Mouse (Mus musculus) frontal cortex, postnatal 14 days (tissue): ENCODE data around the gene Bax.
A peak's percentile ranks its signal among the peaks of the same experiment; 100 is the strongest.
"Not testable (repeated sequence)": the region's sequence is repeated elsewhere in the genome, so short reads cannot be mapped to it uniquely, and the experiment has no call there.

Experiments
- DNase-seq, 2 experiments: peaks; one replicate each; pipeline ENCODE4 v3.0.0; 2022; ENCODE audit warnings: low spot score in 2 of 2

Bax gene

DNA sequence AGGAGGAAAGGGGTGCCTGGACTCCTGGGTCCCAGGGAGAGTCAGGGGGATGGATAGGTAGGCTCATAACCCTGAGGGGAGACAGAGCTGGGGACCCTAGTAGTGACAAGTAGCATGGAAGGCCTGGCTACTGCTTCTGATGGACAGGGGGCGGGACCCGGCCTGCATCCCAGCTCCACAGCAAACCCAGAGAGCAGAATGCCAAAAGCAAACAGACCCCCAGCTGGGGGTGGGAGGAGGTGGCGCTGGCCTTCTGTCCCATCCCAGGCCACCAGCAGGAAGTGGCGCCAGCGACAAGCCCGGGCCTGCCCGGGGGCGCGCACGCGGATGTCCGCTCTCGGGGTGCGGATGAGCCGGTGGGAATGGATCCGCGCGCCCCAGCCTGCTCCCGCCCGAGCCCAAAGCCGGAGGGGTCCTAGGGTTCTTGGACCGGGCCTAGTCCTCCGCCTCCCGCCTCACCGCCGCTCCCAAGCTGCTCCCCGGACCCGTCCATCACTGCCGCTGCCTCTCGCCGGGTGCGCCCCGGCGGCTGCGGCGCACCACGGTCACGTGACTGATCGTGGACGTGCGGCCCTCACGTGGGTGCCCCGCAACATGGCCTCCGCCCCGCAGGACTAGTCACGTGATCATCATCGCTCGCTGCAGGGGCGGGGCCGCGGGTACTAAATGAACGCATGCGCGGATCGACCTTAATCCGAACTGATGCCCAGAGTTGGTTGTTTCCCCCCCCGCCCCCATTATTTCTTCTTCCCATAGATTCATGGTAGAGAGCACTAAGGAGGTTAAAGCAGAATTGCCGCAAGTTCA lies at the start of gene Bax:
TSS of gene Bax (minus strand) at position 616 of the 807 bp plus-strand sequence.
- peak; percentile 92 to 95 for DNase-seq

DNA sequence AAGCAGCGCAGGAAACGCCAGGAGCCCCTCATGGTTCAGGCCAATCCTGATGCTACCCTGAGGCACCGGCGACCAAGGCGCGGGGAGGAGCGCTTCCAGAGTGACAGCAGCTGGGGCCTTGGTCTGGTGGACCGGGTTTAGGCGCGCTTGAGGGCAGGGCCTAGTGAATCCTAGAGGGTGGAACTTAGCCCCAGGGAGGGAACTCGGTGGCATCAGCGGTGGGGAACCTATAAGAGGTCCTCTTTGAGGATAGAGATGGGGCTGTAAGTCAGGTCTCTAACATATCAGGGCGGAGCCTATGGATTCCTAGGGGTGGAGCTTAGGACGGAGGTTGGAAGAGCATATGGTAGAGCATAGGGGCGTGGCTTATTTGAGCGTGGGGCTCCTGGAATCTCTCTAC lies 48.7 kb upstream of the Bax start:
- no peak for DNase-seq

DNA sequence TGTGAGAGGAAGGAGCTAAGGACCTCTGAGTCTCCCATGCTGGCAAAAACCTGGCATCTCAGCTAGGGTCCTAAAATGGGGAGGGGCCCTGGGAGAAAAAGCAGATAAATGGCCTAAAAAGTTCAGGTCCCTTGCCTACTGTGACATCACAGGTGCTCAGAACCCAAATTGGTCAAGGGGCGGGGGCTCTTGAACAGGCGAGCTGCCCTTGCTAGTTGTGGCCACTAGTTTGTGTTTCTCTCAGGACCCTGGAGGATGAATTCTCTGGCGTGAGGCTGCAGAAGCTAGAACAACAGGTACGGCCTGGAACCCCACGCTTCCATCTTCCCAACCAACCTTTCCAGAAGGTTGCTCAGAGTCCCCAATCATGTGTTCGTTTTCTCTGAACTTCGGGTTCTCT lies 47.7 kb upstream of the Bax start:
- no peak for DNase-seq

DNA sequence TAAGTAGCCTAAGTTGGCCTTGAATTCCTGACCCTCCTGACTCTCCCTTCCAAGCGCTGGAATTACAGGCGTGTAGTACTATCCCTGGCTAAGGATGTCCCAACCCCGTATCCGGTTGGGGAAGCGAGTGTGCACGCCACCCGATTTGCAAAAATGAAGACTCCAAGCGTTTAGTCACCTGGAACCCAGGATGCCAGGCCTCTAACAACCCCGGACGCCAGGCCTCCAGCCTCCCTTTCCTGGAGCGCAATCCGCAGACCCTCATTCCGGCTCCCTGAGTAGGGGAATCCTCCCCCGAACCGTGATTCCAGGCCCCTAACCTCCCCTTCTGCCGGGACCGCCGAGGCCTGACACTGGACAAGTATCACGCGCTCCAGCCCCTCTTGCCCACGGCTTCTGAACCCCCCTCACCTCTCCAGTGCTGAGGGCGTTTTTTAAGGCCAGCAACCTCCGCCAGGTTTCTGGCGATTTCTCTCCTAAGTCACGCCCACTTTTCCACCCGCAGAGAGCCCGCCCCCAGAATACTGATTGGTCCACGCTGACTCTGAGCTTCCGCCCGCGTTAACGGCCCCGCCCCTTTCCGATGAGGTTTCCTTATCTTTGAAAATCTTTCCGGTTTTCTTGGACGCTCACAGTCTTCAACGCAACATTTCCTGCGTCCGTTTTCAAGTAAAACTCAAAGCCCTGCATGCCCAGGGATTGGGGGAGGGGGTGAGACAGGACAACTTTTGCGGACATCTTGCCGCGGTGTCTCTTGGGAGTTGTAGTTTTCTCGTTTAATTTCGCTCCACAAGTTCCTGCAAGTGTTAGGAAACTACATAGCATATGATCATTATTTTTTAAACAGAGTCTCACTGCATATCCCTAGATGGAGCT lies 43.5 kb upstream of the Bax start, which contains the start of gene Nucb1:
TSS of gene Nucb1 (minus strand) at position 495 of the 876 bp plus-strand sequence.
- DNase-seq, result peak; percentile 83 to 86

DNA sequence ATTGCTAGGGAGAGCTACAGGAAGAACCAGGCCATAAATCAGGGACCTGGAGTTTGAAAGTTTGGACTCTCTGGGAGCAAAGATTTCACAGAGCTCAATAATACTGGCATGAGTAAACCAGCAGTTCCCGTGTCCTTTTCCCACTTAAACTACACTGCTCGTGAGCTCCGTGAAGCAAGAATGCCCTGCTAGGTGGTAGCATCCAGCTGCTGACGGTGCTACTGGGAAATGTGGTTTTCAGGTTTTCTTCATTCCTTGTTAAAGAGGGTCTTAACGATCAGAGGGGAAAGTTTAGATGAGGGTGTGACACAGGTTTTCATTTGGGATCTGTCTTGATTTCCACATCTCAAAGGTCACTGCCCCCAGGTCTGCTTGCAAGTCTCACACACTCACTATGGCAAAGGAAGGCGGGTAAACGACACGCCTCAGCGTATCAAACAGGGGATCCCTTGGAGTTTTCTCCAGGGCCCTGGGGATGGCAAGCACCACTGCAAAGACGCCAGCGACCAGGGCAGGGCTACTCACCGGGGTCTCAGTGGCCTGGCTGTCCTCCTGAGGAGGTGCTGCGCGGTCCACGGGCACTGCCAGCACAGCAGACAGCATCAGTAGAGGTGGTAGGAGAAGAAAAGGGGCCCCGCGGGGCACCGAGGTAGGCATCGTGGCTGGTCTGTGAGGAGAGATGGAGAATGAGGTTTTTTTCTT lies 42.6 kb upstream of the Bax start:
- DNase-seq, result no peak

DNA sequence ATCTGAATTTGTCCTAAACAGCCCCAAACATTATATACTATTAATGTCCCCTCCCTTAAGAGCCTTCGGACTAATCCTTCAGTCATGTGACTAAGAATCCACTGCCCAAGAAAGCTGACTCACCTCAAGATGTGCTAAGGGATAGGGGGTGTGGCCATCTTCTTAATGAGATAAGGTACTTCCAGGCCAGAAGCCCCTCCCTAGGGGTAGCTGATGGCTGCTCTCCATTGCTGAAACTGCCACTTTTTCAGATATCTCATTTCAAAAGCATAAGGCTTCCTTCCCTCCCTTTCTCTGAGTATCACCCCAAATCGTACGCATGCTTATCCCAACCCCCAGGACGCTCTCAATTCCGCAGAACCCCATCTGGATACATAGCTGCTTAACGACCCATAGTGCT lies 41.9 kb upstream of the Bax start:
- DNase-seq, result no peak

DNA sequence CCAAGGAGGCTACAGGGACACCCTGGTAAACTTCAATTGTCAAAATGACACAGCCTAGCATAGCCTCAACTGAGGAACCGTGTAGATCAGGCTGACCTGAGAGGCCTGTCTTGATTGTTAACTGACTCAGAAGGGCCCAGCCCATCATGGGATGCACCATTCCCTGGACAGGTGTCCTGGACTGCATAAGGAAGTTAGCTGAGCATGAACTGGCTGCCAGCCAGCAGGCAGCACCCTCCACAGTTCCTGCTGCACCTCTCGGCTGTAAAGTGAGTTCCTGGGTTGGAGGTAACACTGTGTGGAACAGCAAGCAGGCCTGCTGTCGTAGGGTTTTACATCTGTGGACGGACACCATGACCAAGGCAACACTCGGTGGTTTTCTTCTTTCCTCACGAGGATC lies 40.9 kb upstream of the Bax start:
- no peak for DNase-seq

DNA sequence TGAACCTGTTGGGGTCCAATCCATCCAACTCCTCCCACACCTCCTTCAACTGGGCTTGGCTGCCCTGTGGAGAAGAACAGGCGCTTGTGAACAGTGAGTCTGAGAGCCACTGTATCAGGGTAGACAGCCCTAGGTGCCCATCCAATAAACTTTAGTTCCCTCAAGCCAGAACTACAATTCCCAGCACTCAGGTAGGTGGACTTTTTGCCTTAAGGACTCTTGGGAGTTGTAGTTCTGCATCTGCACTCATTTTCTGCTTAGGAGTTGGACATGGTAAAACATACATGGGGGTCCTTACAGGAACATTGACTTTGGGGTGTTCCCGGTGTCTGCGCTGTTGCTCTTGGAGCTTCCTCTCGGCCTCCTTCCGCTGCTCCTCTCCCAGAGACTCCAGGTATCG lies 31.7 kb upstream of the Bax start:
- no peak for DNase-seq

DNA sequence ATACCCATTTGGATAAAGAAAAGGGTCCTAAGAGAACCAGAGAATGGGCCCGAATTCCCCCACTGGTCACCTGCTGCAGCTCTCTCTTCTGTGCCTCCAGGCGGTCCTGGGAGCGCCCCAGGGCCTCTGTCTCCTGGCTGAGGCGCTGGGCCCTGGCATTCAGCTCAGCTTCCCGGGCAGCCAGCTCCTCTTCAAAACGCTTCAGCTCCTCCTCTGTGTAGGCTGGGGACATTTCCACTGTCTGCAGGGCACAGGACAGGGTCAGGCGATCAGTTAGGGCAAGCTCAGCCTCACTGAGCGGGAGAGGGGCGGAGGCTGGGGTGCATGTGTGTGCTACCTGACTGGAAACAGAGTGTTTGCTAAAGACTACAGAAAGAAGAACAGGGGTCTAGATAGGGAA lies 27.9 kb upstream of the Bax start:
- no peak for DNase-seq

DNA sequence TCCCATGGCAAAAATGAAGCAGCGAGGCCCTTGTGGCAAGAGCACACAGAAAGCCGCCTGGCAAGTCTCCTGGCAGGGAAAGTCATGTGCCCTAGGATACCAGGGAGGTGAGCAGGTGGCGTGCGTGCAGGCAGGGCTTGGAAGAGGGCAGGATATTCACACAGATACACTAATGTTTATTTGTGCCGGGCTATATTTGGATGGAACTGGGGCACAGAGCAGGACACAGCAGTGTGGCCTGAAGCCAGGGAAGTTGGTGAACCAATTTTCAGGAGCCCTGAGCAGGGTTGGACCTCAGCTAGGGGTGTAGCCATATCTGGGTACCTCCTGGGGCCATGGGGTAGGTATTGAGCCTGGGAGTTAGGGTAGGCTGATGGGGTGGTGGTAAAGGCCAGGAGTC lies 26.3 kb upstream of the Bax start:
- DNase-seq, result no peak

DNA sequence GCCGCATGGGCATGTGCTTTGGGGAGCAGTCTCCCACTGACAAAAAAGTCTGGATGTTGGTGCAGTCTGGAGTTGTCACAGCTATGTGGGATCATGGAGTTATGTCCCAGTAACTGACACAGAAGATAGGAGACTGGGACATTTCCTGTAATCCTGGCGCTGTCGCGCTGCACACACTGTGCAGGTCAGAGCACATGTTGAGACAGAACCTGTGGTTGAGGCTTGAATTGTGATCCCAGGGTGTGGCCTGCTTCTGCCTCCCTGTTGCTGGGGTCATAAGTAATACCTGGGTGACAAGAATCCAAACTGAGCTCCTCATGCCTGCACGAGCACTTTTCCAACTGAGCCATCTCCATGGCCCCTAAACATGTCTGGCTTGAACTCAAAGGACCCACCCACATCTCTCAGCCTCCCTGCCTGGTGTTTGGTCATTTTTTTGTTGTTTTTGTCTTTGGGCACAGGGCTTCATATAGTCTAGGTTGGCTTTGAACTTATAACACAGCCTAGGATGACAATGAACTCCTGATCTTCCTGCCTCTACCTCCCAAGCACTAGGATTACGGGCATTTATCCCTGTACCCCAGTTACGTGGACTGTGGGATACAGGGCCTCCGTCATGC lies 25.6 kb upstream of the Bax start:
- DNase-seq, result no peak

DNA sequence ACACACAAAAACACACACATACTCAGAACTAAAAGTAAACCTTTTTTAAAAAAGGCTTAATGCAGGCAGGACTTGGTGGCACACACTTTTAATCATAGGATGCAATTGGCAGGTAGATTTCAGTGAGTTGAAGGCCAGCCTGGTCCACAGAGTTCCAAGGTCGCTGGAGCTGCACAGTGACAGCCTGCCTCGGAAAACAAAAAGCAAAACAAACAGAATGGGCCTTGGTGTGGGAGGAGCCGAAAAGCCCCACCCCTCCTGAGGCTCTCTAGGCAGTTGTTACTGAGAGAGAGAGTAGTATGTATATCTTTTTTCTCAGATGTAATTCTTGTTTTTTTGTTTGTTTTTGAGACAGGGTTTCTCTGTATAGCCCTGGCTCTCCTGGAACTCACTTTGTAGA lies 24.6 kb upstream of the Bax start:
- DNase-seq, result no peak

DNA sequence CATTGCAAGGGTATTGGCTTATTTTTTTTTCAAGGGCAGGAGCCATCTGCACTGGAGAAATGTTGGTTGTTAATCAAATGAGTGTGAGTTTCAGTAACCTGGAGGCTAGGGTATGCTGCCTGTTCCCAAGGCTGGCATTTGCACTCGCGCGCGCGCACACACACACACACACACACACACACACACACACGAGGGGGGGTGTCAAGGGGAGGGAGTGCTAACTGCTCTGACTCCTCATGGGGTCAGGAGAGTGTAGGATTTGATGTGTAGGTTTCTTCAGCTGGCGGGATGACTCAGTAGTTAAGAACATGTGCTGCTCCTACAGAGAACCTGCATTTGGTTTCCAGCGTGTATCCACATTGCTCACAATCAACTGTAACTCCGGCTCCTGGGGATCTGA lies 24.1 kb upstream of the Bax start:
- no peak for DNase-seq

DNA sequence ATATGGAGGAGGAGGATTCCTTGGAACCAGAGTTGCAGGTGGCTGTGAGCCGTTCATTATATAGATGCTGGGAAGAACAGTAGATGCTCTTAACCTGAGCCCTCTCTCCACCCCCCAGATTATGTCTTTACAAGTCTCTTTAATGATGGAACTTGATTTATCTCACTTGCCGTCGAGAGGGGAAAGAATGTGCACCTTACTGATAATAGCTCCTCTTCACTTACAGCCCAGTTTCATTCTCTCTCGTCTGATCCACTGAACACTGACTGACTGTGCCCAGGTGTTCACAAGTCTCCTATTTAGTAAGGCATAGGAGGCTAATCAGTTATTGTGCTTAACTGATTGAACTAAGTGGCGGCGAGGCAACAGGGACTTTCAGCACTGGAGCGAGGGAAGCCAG lies 22.9 kb upstream of the Bax start:
- DNase-seq, result no peak

DNA sequence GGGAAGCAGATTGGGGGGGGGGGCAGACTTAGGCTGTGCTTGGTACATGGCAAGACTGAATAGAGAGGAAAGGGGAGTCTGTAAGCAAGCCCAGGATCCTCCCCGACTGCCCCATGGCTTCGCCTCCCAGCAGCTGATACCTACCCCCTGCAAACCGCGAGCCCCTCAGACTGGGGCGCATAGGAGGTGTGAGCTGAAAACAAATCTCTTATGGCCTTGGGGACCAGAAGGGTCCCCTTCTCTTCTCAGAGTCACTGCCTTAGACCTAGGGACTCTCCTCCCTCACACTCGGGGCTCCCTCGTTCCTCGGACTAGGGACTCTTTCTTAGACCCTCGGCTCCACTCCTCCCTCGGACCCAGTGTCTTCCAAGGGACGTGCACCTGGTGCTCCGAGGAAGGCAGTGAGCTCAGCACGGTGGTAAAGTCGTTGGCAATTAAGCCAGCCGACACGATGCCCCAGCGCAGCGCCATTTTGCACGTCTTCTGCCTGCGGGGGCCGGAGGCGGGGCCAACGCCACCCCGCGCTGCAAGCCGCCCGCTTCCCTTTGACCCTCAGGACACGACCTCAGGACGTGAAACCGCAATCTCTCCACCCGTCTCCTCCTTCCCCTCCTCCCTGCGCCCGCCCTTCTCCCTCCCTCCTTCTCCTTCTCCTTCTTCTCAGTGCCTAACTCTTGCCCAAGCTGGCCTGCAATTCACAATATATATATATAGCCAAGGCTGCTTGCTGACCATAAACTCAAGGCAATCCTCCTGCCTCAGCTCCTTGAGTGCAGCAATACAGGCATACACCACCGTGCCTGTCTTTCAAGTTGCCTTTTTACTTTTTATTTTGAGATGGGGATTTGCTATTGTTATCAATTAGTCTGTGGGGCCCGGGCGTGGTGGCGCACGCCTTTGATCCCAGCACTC lies 21.9 kb upstream of the Bax start, which contains the start of gene Dhdh:
TSS of gene Dhdh (minus strand) at position 513 of the 912 bp plus-strand sequence.
- DNase-seq, result peak in 1 of 2 experiments; percentile 44

DNA sequence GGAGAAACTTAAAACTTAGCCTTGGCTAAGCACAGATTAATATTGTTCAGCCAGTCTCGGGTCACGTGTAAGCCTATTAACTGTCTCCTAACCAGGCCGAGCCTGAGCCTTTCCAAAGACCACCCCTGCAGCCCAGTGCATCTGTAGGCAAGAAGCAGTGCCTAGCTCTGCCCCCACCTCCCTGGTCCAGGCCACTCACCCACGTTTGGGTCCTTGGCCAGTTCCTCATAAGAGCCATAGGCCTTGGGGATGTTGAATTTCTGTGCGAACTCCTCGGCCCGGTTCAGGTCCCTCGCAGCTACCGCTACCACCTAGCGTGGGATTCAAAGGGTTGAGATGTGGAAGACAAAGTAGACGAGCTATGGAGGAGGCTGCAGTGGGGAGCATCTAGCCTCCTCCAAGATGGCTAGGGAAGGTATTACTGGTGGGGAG lies 21.2 kb upstream of the Bax start:
- no peak for DNase-seq

DNA sequence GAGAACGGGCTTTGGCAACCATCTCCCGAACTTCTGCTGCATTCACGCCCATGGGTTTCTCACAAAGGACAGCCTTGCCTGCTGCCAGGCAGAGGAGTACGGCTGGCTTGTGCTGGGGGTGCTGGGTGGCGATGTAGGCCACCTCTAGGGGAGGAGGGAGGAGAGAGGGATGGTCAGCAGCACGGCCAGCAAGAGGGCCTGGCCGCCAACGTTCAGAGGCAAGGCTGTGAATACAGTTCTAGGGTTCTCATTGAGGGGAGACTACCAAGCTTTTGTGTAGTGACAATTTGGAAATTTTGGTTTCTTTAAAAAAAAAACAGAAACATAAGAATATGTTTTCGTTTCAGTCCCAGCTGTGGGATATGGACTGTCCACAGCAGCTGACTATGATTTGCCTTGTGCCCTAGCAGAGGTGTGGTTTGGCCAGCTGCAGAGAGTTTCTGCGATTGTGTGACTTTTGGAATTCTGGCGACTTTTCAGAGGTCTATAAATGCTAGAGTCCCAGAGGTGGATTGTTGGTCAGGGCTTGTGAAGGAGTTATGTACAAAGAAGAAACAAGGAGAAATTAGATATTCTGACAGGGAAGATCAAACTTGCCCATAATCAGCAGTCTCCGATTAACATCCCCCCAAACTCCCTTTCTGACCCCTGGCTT lies 20.2 kb upstream of the Bax start, which contains the start of gene Gm45808:
TSS of gene Gm45808 (minus strand) at position 51 of the 655 bp plus-strand sequence.
- DNase-seq, result no peak

DNA sequence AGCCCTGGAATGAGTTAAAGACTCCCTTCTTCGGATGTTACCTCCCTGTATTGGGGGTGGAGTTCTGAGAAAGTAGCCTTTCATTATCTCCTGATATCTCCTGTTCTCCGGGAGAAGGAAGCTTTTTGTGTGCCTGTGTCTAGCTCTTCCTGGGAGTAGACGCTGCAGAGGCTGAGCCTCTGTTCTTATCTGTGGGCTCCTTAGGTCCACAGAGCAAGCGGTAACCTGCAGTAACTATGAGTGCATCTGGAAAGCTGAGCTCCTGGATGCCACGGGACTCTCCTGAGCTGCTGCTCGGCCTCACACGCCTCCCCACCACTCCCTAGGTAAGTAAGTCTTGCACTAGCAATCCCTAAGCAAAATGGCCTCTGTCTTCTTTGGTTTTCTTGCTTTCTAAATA lies 19.5 kb upstream of the Bax start:
- DNase-seq, result no peak

DNA sequence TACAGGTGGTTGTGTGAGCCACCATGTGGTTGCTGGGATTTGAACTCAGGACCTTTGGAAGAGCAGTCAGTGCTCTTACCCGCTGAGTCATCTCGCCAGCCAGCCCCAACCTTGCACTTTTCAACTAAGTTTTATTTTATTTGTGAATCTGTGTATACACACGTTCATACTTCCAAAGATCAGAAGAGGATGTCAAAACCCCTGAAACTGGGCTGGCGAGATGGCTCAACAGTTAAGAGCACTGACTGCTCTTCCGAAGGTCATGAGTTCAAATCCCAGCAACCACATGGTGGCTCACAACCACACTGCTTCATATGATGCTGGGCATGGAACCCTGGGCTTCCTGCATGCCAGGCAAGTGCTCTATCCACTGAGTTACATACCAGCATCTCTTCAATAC lies 18.3 kb upstream of the Bax start:
- not testable (repeated sequence) for DNase-seq

DNA sequence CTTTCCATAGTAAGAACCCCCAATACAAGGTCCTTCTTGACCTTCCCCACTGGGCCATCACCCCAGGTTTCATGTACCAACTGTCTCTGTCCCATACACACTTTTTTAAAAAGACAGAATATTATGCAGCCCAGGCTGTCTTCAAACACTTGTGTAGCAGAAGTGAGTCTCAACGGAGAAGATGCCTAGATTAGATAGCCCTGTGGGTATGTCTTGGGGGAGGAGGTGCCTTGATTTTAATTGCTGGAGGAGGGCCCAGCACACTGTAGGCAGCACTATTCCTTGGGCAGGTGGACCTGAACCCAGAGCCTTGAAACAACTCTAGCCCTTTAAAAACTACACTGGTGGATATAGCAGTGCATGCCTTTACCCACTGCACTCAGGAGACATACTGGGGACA lies 15.5 kb upstream of the Bax start:
- no peak for DNase-seq
